Mouse (Mus musculus) kidney, postnatal 25 days (tissue): ENCODE results near the gene Aasdh.

ENCODE experiments used
- DNase-seq, 2 experiments: peaks; one replicate each; pipeline ENCODE4 v3.0.0; 2021; ENCODE audit warnings: mixed read lengths in 2 of 2

Gene Aasdh

DNA sequence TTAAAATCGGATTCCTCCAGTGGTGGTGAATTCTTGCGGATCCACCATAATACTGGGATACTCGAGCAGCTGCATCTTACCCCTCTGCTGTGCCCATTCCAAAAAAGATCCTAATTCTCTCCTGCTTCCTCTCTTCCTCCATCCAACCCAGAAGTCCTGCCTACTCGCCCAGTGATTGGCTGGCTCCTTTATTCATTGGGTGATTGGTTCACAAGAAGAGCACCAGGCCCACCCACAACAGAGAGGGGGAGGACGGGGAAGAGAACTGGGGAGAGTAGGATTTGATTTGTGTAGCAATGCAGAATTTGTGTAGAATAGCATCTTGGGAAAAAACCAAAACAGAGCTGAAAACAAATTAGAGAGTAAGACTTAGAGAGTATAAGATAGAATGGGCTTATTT lies 68.3 kb downstream of the Aasdh start:
- no peak for DNase-seq

DNA sequence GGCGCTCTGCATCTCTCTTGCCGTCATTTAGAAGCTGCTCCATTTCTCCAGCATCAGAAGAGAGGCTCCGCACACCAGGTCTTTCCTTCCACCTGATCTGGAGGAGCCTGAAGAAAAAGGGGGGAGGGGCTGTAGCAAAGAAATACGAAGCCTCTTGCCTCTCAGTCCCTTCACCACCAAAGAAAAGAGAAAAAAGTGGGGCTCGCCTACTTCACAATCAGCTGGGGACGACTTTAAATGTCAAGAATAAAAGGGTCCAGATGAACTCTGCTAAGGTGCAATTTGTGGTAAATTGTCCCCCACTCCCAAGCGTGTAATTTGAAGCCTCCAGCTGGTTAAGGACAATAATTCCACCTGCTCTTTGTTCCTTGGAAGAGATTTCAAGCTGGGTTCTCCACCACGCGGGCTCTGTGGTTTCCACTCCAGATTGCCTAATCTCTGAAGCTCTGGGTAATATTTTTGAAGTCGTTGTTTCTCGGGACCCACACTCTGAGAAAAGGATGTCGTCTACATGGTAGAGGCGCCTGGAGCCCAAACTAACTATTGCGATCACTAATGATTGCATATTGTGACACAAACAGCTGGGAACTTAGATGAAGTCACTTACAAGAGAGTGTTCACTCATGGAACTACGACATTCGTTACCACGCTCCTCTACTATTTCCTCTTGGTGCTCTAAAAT lies 72.6 kb downstream of the Aasdh start:
- DNase-seq: no peak

DNA sequence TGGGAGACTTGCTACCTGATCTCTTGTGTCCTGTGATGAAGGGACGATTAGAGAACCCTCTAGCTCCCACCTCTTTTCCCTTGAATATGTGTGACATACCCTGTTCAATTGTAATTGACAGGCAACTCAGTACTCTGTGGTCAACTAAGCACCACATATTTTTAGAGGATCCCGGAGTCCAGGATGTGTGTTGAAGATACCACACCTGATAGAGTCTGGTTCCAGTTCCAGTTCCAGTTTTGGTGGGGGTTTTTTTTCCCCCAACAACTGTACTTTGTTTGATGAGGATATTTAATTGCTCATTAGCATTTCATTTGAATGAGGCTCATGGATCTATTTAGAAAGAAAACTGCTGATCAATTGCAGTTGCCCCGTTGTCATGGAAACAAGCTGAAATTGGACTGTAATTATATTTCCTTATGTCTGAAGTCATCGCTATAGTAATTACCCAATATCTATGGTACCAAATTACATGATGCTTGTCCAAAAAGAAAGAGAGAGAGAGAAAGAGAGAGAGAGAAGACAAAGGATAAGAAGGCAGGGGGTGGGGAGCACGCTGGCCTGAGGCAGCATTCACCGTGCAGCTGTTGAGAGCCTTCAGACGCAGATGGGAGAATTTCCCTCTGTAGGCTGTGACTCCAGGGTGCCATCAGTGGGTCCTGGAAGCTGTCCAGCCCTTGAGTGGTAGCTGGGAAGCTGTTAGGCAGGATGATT lies 76.6 kb downstream of the Aasdh start:
- DNase-seq: no peak
